Mouse (Mus musculus): Measurements from ENCODE around the gene Galnt18. TPM values are rescaled to one million over a fixed set of nuclear protein-coding genes. Genes with fewer than 3 reads are reported as not detected.
A peak's percentile ranks its signal among the peaks of the same experiment; 100 is the strongest.

Galnt18 gene
- polyA plus RNA-seq, 1 experiment from 2014 or later: 20.5 TPM

DNA sequence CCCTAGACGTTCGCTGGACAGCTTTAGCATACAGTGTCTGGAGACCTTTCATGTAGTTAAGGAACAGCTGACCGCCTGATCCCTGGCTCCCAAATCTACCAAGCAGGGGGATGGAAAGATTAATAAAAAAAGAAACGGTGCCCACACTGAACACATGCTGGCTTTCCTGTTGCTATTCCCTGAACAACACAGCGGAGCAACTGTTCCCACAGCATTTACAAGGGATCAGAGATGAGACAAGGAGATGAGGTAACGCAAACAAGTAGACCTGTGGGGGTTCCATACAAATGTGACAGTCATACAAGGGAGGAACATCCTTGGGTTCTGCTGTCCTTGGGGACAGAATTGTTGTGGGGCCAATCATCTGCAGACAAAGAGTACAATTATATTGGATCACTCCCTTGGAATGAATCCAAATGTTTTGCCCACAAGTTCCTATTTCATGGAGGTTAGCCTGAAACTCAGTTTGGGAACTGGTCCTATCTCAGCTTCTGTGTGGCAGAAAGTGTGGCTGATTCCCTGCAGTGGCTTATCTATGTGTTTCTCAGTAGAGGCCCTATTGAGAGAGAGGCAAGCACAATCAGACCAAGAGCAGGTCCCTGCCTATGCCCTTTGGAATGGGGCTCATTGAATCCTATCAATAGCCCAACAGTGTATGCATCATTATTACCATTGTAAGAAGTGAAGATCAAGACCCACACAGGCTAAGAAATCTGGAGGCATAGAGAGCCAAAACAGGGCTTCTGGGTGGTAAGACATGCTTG is 68.5 kb downstream of the Galnt18 start:
- WGBS: 81% methylated on average over 6 of the region's 6 CpGs
- TF ChIP-seq CTCF (IDR thresholded peaks at IDR 0.05; ENCODE audit: low read depth) (no peak), EP300 (optimal IDR thresholded peaks at IDR 0.05) (no peak)
- no peak for DNase-seq (ENCODE audit: low spot score)
- Histone ChIP-seq H3K4me2 (replicated peaks; ENCODE audit: low read depth) (no peak overlapping the region), H3K9me3 (ENCODE audit: control insufficient read depth, low read length) (no peaks in the 10 kb centered on the region), H3K27me3 (ENCODE audit: control insufficient read depth, insufficient read depth, low read length) (no peaks in the 10 kb centered on the region), H3K36me3 (ENCODE audit: control insufficient read depth, insufficient read depth, low read length) (no peaks in the 10 kb centered on the region), H3K4me1 (replicated peaks; ENCODE audit: control insufficient read depth, insufficient read depth) (no peaks in the 10 kb centered on the region; the same call in 1 of the 2 replicates), H3K4me3 (ENCODE audit: low read depth, low read length) (no peak overlapping the region), H3K27ac (replicated peaks) (no peak overlapping the region), H3K9ac (ENCODE audit: low read length) (no peak overlapping the region)
- no peak for ATAC-seq (ENCODE audit: low FRiP score, low TSS enrichment)

- Histone ChIP-seq H3K9me3 (ENCODE audit: control insufficient read depth, low read length) (no peaks in the 10 kb centered on the region), H3K27me3 (ENCODE audit: control insufficient read depth, insufficient read depth, low read length) (no peaks in the 10 kb centered on the region), H3K36me3 (ENCODE audit: control insufficient read depth, insufficient read depth, low read length) (no peaks in the 10 kb centered on the region), H3K9ac (ENCODE audit: low read length) (no peak overlapping the region), H3K4me1 (replicated peaks; ENCODE audit: control insufficient read depth, insufficient read depth) (no peaks in the 10 kb centered on the region), H3K27ac (replicated peaks) (no peak overlapping the region), H3K4me2 (replicated peaks; ENCODE audit: low read depth) (no peak overlapping the region), H3K4me3 (ENCODE audit: low read depth, low read length) (no peak overlapping the region)
- 43% methylated on average over 4 of the region's 4 CpGs for WGBS
- DNase-seq (ENCODE audit: low spot score): peak; percentile 24
- ATAC-seq (ENCODE audit: low FRiP score, low TSS enrichment): no peak
- peak; percentile 68 for TF ChIP-seq CTCF (IDR thresholded peaks at IDR 0.05; ENCODE audit: low read depth)
- no peak for TF ChIP-seq EP300 (optimal IDR thresholded peaks at IDR 0.05)
Observed at GRCm38 (mm10) chr7:111710311-111710710, 69.5 kb downstream of the Galnt18 start.

DNA sequence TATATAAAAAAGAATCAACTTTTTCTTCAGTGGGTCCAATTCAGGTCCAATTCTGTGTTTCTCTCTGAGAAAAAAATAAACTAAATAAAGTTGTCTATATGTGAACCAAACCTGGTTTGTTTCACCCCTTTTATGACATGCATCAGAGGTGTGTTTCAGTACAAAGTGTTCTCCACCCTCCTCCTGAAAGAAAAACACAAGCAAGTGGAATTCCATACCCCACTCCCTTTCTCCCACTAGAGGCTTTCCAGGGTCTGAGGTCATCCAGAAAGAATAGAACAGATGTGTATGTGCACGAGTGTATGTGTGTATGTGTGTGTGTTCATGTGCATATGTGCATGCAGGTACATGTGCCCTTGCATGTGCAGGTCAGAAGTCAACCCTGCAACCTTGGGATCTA is 71.2 kb downstream of the Galnt18 start:
- no peaks in the 10 kb centered on the region for H3K4me1 ChIP-seq (replicated peaks; ENCODE audit: control insufficient read depth, insufficient read depth)
- 42% methylated on average over 1 of the region's 1 CpGs for WGBS
- no peak for TF ChIP-seq EP300 (optimal IDR thresholded peaks at IDR 0.05)
- TF ChIP-seq CTCF (IDR thresholded peaks at IDR 0.05; ENCODE audit: low read depth): no peak

DNA sequence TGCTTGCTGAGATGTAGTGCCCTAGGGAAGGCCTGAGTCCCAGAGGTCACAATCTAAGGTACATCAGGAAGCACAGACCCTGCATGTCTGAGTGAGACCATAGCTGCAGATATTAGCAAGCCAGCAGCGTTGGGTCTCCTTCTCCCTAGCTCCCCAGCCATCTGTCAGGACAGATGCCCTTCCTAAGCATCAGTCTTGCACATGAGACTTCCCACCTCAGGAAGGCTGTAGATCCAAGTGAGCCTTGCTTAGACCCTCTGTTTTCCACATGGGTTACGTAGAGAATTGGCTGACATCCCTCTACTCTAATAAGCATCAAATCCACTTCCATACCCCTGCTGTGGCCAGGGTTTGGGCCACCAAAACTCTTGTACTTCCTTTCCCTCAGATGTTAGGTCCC is 76.8 kb downstream of the Galnt18 start:
- H3K9me3 ChIP-seq (ENCODE audit: control insufficient read depth, low read length): no peaks in the 10 kb centered on the region
- H3K27me3 ChIP-seq (ENCODE audit: control insufficient read depth, insufficient read depth, low read length): no peaks in the 10 kb centered on the region
- H3K4me2 ChIP-seq (replicated peaks; ENCODE audit: low read depth): no peak overlapping the region
- H3K4me3 ChIP-seq (ENCODE audit: low read depth, low read length): no peak overlapping the region
- TF ChIP-seq EP300 (optimal IDR thresholded peaks at IDR 0.05) (no peak), CTCF (IDR thresholded peaks at IDR 0.05; ENCODE audit: low read depth) (no peak)
- H3K9ac ChIP-seq (ENCODE audit: low read length): no peak overlapping the region
- H3K36me3 ChIP-seq (ENCODE audit: control insufficient read depth, insufficient read depth, low read length): no peaks in the 10 kb centered on the region
- WGBS: 88% methylated on average over 2 of the region's 2 CpGs
- ATAC-seq (ENCODE audit: low FRiP score, low TSS enrichment) (no peak), DNase-seq (ENCODE audit: low spot score) (no peak)
- no peaks in the 10 kb centered on the region for H3K4me1 ChIP-seq (replicated peaks; ENCODE audit: control insufficient read depth, insufficient read depth)
- H3K27ac ChIP-seq (replicated peaks): no peak overlapping the region

More for the DNA sequence above, 71.2 kb downstream of the Galnt18 start:
- Histone ChIP-seq H3K9me3 (ENCODE audit: control insufficient read depth, low read length) (no peaks in the 10 kb centered on the region), H3K36me3 (ENCODE audit: control insufficient read depth, insufficient read depth, low read length) (no peaks in the 10 kb centered on the region), H3K4me2 (replicated peaks; ENCODE audit: low read depth) (no peak overlapping the region), H3K27me3 (ENCODE audit: control insufficient read depth, insufficient read depth, low read length) (no peaks in the 10 kb centered on the region), H3K27ac (replicated peaks) (no peak overlapping the region), H3K4me3 (ENCODE audit: low read depth, low read length) (no peak overlapping the region), H3K9ac (ENCODE audit: low read length) (no peak overlapping the region)
- DNase-seq (ENCODE audit: low spot score) (no peak), ATAC-seq (ENCODE audit: low FRiP score, low TSS enrichment) (no peak)

DNA sequence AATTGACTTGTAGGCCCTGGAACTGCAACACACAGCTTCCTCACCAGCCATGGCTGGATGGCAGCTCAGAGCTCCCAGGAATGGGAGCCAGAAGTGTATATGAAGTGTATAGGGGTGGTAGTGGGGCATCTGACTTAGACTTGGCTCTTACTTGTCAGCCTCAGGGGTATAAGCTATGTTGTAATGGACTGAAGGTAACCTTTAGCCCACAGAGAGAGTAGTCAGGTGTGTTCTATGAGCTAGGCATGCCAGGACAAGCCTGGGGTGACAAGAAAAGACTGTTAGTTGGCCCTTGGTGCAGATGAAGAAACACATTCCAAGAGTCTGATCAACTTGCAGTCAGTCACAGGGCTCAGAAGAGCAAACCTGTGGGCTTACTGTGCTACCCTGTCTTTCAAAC is 78.0 kb downstream of the Galnt18 start:
- no peak for DNase-seq (ENCODE audit: low spot score)
- H3K4me2 ChIP-seq (replicated peaks; ENCODE audit: low read depth): no peak overlapping the region

DNA sequence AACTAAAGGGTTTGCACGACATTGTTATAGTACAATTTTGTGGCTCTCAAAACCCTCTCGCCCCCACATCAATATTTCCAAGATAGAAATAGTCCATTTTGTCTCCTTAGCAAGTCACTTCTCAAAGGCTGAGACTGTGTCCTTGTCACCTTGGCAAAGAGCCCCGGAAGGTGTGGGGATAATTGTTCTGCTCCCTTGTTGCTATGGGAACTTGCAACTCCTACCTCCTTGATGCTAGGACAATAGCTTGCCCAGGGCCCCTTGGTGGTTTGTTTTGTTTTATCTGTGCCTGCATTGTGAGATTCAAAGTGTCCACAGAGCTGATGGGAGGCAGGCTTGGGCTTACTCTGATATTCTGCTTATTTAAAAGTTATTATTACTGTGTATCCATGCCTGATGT is 80.3 kb downstream of the Galnt18 start:
- no peak for DNase-seq (ENCODE audit: low spot score)

More for the DNA sequence above, 78.0 kb downstream of the Galnt18 start:
- Histone ChIP-seq H3K36me3 (ENCODE audit: control insufficient read depth, insufficient read depth, low read length) (no peaks in the 10 kb centered on the region), H3K9me3 (ENCODE audit: control insufficient read depth, low read length) (no peaks in the 10 kb centered on the region), H3K4me1 (replicated peaks; ENCODE audit: control insufficient read depth, insufficient read depth) (no peaks in the 10 kb centered on the region), H3K27me3 (ENCODE audit: control insufficient read depth, insufficient read depth, low read length) (no peaks in the 10 kb centered on the region), H3K27ac (replicated peaks) (peak overlapping the region; percentile 70), H3K4me3 (ENCODE audit: low read depth, low read length) (no peak overlapping the region), H3K9ac (ENCODE audit: low read length) (no peak overlapping the region)
- peak; percentile 29; the same call in 1 of the 2 replicates for ATAC-seq (ENCODE audit: low FRiP score, low TSS enrichment)
- TF ChIP-seq CTCF (IDR thresholded peaks at IDR 0.05; ENCODE audit: low read depth) (no peak), EP300 (optimal IDR thresholded peaks at IDR 0.05) (peak; percentile 85)

More for the DNA sequence above, 80.3 kb downstream of the Galnt18 start:
- Histone ChIP-seq H3K27ac (replicated peaks) (no peak overlapping the region), H3K4me2 (replicated peaks; ENCODE audit: low read depth) (no peak overlapping the region), H3K9me3 (ENCODE audit: control insufficient read depth, low read length) (no peaks in the 10 kb centered on the region), H3K36me3 (ENCODE audit: control insufficient read depth, insufficient read depth, low read length) (no peaks in the 10 kb centered on the region), H3K9ac (ENCODE audit: low read length) (no peak overlapping the region), H3K27me3 (ENCODE audit: control insufficient read depth, insufficient read depth, low read length) (no peaks in the 10 kb centered on the region), H3K4me3 (ENCODE audit: low read depth, low read length) (no peak overlapping the region), H3K4me1 (replicated peaks; ENCODE audit: control insufficient read depth, insufficient read depth) (no peaks in the 10 kb centered on the region)
- TF ChIP-seq EP300 (optimal IDR thresholded peaks at IDR 0.05) (no peak), CTCF (IDR thresholded peaks at IDR 0.05; ENCODE audit: low read depth) (no peak)
- no peak for ATAC-seq (ENCODE audit: low FRiP score, low TSS enrichment)
- 68% methylated on average over 3 of the region's 3 CpGs for WGBS
